ENCODE assay signal across 14 mouse cellular contexts in the genomic region with DNA sequence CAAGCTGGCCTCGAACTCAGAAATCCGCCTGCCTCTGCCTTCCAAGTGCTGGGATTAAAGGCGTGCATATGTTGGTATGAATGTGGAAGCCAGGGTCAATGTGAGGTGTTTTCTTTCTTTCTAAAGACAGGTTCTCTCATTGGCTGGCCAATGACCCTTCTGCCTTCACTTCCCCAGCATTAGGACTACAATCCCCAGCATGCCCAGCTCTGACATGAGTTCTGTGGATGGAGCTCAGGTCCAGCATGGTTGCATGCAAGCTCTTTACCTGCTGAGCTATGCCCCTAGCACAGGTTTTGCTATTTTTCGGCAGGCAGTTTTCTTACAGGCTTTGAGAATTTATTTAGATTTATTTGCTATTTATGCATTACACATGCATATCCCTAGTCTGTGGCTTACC. TPM values are rescaled to one million over a fixed set of nuclear protein-coding genes. Genes with fewer than 3 reads are reported as not detected.
DNase-seq lines count a peak whose midpoint lies in the region; ATAC-seq and TF ChIP-seq lines count a peak whose summit lies in the region.
"Had no signal": no experiment of that assay in that cellular context is flagged by ENCODE, and none has a peak within 500 bp of the region (broad histone marks: within the 10 kb centered on the region; RNA-seq: fewer than 3 reads in every experiment).

No protein-coding gene starts in this region.

- TF ChIP-seq CTCF in brain, embryonic 14.5 days (IDR thresholded peaks at IDR 0.05; ENCODE audit: borderline replicate concordance, extremely low read depth, insufficient read depth, insufficient read length) = no peak

- peaks cover 41% of the 10 kb centered on the region for H3K4me1 ChIP-seq in erythroblast, embryonic 14.5 days (ENCODE audit: control insufficient read depth)
- peaks cover 17% of the 10 kb centered on the region for H3K4me1 ChIP-seq in hindbrain, embryonic 15.5 days (replicated peaks)

- peak; percentile 17 for DNase-seq in 3T3-L1 (ENCODE audit: low read depth, low spot score)
- peak; percentile 21 for DNase-seq in brain, embryonic 14.5 days (ENCODE audit: low read depth)
- DNase-seq in urinary bladder, adult 18-20 months (ENCODE audit: low spot score in 2 of 2) = no peak
- no peak for DNase-seq in lung, postnatal 10 days
- DNase-seq: adrenal gland, postnatal 14 days; gastrocnemius, postnatal 25 days; lung, postnatal 36 days had no signal

- peaks cover 4% of the 10 kb centered on the region for H3K9me3 ChIP-seq in erythroblast, embryonic 14.5 days (ENCODE audit: control insufficient read depth, low read length)
- H3K9me3 ChIP-seq in hindbrain, embryonic 15.5 days = no peaks in the 10 kb centered on the region
- H3K9me3 ChIP-seq: embryonic facial prominence, embryonic 15.5 days; intestine, embryonic 15.5 days had no signal

- H3K9ac ChIP-seq in hindbrain, embryonic 15.5 days = peak overlapping the region; percentile 47; the same call in 1 of the 2 replicates
- H3K9ac ChIP-seq: intestine, embryonic 15.5 days had no signal

- H3K27ac ChIP-seq in hindbrain, embryonic 15.5 days (replicated peaks) = no peak overlapping the region
- H3K27ac ChIP-seq: intestine, embryonic 15.5 days had no signal

- 82% methylated on average over 4 of the region's 4 CpGs for whole genome bisulfite sequencing in hindbrain, embryonic 15.5 days

- ATAC-seq in erythroblast, adult 5-6 weeks (replicated peaks; ENCODE audit: low FRiP score, poor library complexity, severe bottlenecking) = no peak
- ATAC-seq in hindbrain, embryonic 15.5 days (ENCODE audit: low FRiP score, low read depth) = no peak
- ATAC-seq in erythroid progenitor cell, adult 5-6 weeks (replicated peaks; ENCODE audit: low FRiP score, poor library complexity, severe bottlenecking) = no peak
- ATAC-seq: intestine, embryonic 15.5 days had no signal

- peaks cover 2% of the 10 kb centered on the region for H3K27me3 ChIP-seq in erythroblast, embryonic 14.5 days (ENCODE audit: control insufficient read depth)
- no peaks in the 10 kb centered on the region for H3K27me3 ChIP-seq in hindbrain, embryonic 15.5 days
- H3K27me3 ChIP-seq: intestine, embryonic 15.5 days had no signal

- H3K36me3 ChIP-seq in erythroblast, embryonic 14.5 days (ENCODE audit: control insufficient read depth) = peaks cover 15% of the 10 kb centered on the region
- no peaks in the 10 kb centered on the region for H3K36me3 ChIP-seq in hindbrain, embryonic 15.5 days
- H3K36me3 ChIP-seq: embryonic facial prominence, embryonic 15.5 days; intestine, embryonic 15.5 days had no signal

- no peak for TF ChIP-seq POLR2A in brain, embryonic 14.5 days (IDR thresholded peaks at IDR 0.05; ENCODE audit: borderline replicate concordance, extremely low read depth, insufficient read depth, insufficient read length, poor library complexity, severe bottlenecking)

- H3K4me3 ChIP-seq in erythroblast, embryonic 14.5 days (replicated peaks) = peak overlapping the region; percentile 66
- H3K4me3 ChIP-seq in hindbrain, embryonic 15.5 days = peak overlapping the region; percentile 85

- H3K4me2 ChIP-seq in hindbrain, embryonic 15.5 days = peak overlapping the region; percentile 72

RNA-seq across cellular contexts. Expression of a gene that starts 15.0 kb away (rescaled TPM):
- 0.61 and 1.0 TPM in 2 replicates for polyA plus RNA-seq in erythroblast, embryonic 14.5 days (2012)
- 4.8 and 6.7 TPM in 2 replicates for total RNA-seq in erythroblast, adult 5-6 weeks (2015; ENCODE audit: low replicate concordance)
- 3.5 and 5.5 TPM in 2 replicates for total RNA-seq in erythroblast, adult 5-6 weeks (2017; ENCODE audit: low replicate concordance)
- 2.7 and 3.3 TPM in 2 replicates for polyA plus RNA-seq in brain, embryonic 14.5 days (2012; rRNA removed)
- polyA plus RNA-seq in hindbrain, embryonic 15.5 days (2015; fragmentation: Nextera tagmentation; extraction: Ambion mirVana) = 1.1 and 1.7 TPM in 2 replicates
- 2.1 and 4.7 TPM in 2 replicates for total RNA-seq in erythroid progenitor cell, adult 5-6 weeks (2015; ENCODE audit: low replicate concordance)
- total RNA-seq in erythroid progenitor cell, adult 5-6 weeks (2017; ENCODE audit: low replicate concordance) = 2.3 and 16.0 TPM in 2 replicates

RNA-seq across cellular contexts. Expression of a gene that starts 20.3 kb away (rescaled TPM):
- 0.18 and 0.59 TPM in 2 replicates for polyA plus RNA-seq in erythroblast, embryonic 14.5 days (2012)
- total RNA-seq in erythroblast, adult 5-6 weeks (2015; ENCODE audit: low replicate concordance) = 9.8 and 15.0 TPM in 2 replicates
- 9.4 and 13.0 TPM in 2 replicates for total RNA-seq in erythroblast, adult 5-6 weeks (2017; ENCODE audit: low replicate concordance)
- polyA plus RNA-seq in brain, embryonic 14.5 days (2012; rRNA removed) = 1.4 and 1.5 TPM in 2 replicates
- 1.8 and 3.7 TPM in 2 replicates for polyA plus RNA-seq in hindbrain, embryonic 15.5 days (2015; fragmentation: Nextera tagmentation; extraction: Ambion mirVana)
- 26.3 and 28.1 TPM in 2 replicates for total RNA-seq in erythroid progenitor cell, adult 5-6 weeks (2015; ENCODE audit: low replicate concordance)
- total RNA-seq in erythroid progenitor cell, adult 5-6 weeks (2017; ENCODE audit: low replicate concordance) = 14.6 and 20.5 TPM in 2 replicates

RNA-seq across cellular contexts. Expression of a gene that starts 33.0 kb away (rescaled TPM):
- polyA plus RNA-seq in erythroblast, embryonic 14.5 days (2012) = 161 and 210 TPM in 2 replicates
- total RNA-seq in erythroblast, adult 5-6 weeks (2015; ENCODE audit: low replicate concordance) = 71.9 and 86.1 TPM in 2 replicates
- 54.2 and 57.9 TPM in 2 replicates for total RNA-seq in erythroblast, adult 5-6 weeks (2017; ENCODE audit: low replicate concordance)
- polyA plus RNA-seq in brain, embryonic 14.5 days (2012; rRNA removed) = 0.67 and 9.9 TPM in 2 replicates
- 0.44 and 0.81 TPM in 2 replicates for polyA plus RNA-seq in hindbrain, embryonic 15.5 days (2015; fragmentation: Nextera tagmentation; extraction: Ambion mirVana)
- 10.1 and 12.6 TPM in 2 replicates for total RNA-seq in erythroid progenitor cell, adult 5-6 weeks (2015; ENCODE audit: low replicate concordance)
- total RNA-seq in erythroid progenitor cell, adult 5-6 weeks (2017; ENCODE audit: low replicate concordance) = 18.6 TPM in 1 of 2 replicates, not detected in the other

RNA-seq across cellular contexts. Expression of a gene that starts 57.4 kb away (rescaled TPM):
- not detected in 2 replicates for polyA plus RNA-seq in erythroblast, embryonic 14.5 days (2012)
- not detected in 2 replicates for total RNA-seq in erythroblast, adult 5-6 weeks (2015; ENCODE audit: low replicate concordance)
- total RNA-seq in erythroblast, adult 5-6 weeks (2017; ENCODE audit: low replicate concordance) = not detected in 2 replicates
- polyA plus RNA-seq in brain, embryonic 14.5 days (2012; rRNA removed) = 0.06 TPM in 1 of 2 replicates, not detected in the other
- polyA plus RNA-seq in hindbrain, embryonic 15.5 days (2015; fragmentation: Nextera tagmentation; extraction: Ambion mirVana) = 0.09 TPM in 1 of 2 replicates, not detected in the other
- not detected in 2 replicates for total RNA-seq in erythroid progenitor cell, adult 5-6 weeks (2015; ENCODE audit: low replicate concordance)
- total RNA-seq in erythroid progenitor cell, adult 5-6 weeks (2017; ENCODE audit: low replicate concordance) = not detected in 2 replicates
- total RNA-seq: adrenal gland, postnatal 14 days; gastrocnemius, postnatal 25 days; layer of hippocampus, postnatal 14 days had no signal

Comparison
In these comparisons a context has a peak if more than half of its experiments do, and no peak if none do; other contexts are left out.
1. DNase-seq: peak in 3T3-L1 (single experiment) and brain, embryonic 14.5 days (single experiment); none in urinary bladder, adult 18-20 months (0 of 2) and lung, postnatal 10 days (single experiment).
2. RNA of a gene that starts 33.0 kb away (polyA plus RNA-seq): 161 to 210 TPM in erythroblast, embryonic 14.5 days; 0.67 to 9.9 TPM in brain, embryonic 14.5 days and 0.44 to 0.81 TPM in hindbrain, embryonic 15.5 days; every median in the first group is over 10 times any median in the second.